Mouse (Mus musculus) hindbrain, embryonic 13.5 days (tissue): ENCODE measurements at regions not wholly inside any gene's neighbourhood (a gene's known extent, or its start where the extent isn't known, plus 50 kb on each side); places are given as distances from the start of the nearest gene placed in this dataset.

Experiments used
- ATAC-seq: fragments of 200-750 bp; cut with Nextera tagmentation; 2 replicates; pipeline ENCODE4 v1.8.0; 2017; ENCODE audit warnings: moderate TSS enrichment; ENCODE audit not compliant: low FRiP score
- H3K27ac ChIP-seq: fragments of 300-500 bp; sonication (generic); 2 replicates; pipeline ENCODE4 v1.5.1; 2015; ENCODE audit warnings: inconsistent platforms, mild to moderate bottlenecking, moderate library complexity
- H3K27me3 ChIP-seq: fragments of 300-500 bp; sonication (generic); 2 replicates; pipeline ENCODE4 v1.6.1; 2015; ENCODE audit warnings: mild to moderate bottlenecking, inconsistent platforms
- H3K36me3 ChIP-seq: fragments of 300-500 bp; sonication (generic); 2 replicates; pipeline ENCODE4 v1.6.1; 2015; ENCODE audit warnings: mild to moderate bottlenecking, inconsistent platforms
- H3K4me1 ChIP-seq: fragments of 300-500 bp; sonication (generic); replicated peaks from 2 replicates; pipeline ENCODE4 v1.6.1; 2015; ENCODE audit warnings: inconsistent platforms
- H3K4me2 ChIP-seq: fragments of 300-500 bp; sonication (generic); 2 replicates; pipeline ENCODE4 v1.6.1; 2015; ENCODE audit warnings: inconsistent platforms, mild to moderate bottlenecking, moderate library complexity
- H3K4me3 ChIP-seq: fragments of 300-500 bp; sonication (generic); 2 replicates; pipeline ENCODE4 v1.5.1; 2015; ENCODE audit warnings: mild to moderate bottlenecking, inconsistent platforms
- H3K9ac ChIP-seq: fragments of 300-500 bp; sonication (generic); 2 replicates; pipeline ENCODE4 v1.6.1; 2015; ENCODE audit warnings: mild to moderate bottlenecking, inconsistent platforms
- H3K9me3 ChIP-seq: fragments of 300-500 bp; sonication (generic); 2 replicates; pipeline ENCODE4 v1.6.1; 2016; ENCODE audit warnings: inconsistent platforms
- WGBS: fragments of 180-500 bp; shearing (Covaris S2); methylation state at CpG from one replicate; pipeline ENCODE4 v1.1.7; 2015; 5-methylcytosine and 5-hydroxymethylcytosine counted together

DNA sequence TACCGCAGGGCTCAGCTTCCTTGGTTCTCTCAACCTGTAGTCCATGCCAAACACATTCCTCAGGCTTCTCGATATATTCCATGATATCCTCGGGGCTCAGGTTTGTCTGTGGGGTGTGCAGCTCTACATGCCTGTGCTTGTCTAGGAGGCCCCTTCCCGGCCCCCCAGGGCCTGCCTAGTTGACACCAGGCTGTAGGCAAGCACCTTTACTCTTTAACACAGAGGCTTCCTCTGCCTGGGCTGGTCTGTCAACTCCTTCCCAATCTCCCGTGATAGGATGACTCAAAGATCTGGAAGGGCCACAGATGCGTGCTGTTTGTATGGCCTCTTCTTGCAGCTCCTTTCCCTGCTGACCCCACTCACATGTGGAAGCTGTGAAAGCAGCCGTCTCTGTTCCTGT, 150.4 kb upstream of the Adam6b start:
- ATAC-seq = no peak
- no peak overlapping the region for H3K9ac ChIP-seq

DNA sequence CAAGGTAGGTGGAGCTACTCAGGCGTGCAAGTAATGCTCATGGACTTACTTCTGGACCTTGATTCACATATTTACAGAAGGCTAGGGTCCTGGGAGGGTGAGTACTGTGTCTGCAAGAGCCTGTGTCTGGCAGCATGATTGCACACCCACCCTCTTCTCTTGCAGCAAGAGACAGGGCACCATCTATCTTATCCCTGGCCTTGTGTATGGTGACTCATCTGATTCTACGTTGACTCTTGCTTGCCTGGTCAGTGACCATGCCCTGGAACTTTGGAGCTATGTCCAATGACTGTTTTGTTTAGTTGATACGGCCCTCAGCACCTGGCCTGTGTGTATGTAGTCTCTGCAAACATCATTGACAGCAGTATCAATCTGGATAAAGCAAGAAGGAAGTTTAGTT, 148.3 kb upstream of the Adam6b start:
- no peak for ATAC-seq
- H3K27me3 ChIP-seq = no peaks in the 10 kb centered on the region
- H3K9me3 ChIP-seq = no peaks in the 10 kb centered on the region
- no peaks in the 10 kb centered on the region for H3K36me3 ChIP-seq
- H3K9ac ChIP-seq = no peak overlapping the region
- H3K4me2 ChIP-seq = no peak overlapping the region
- H3K27ac ChIP-seq = no peak overlapping the region
- WGBS = 79% methylated on average over 3 of the region's 3 CpGs
- H3K4me1 ChIP-seq = no peaks in the 10 kb centered on the region
- no peak overlapping the region for H3K4me3 ChIP-seq

More for the DNA sequence above, 150.4 kb upstream of the Adam6b start:
- Histone ChIP-seq H3K9me3 (no peaks in the 10 kb centered on the region), H3K27me3 (no peaks in the 10 kb centered on the region), H3K4me3 (no peak overlapping the region), H3K36me3 (no peaks in the 10 kb centered on the region), H3K27ac (no peak overlapping the region), H3K4me2 (no peak overlapping the region), H3K4me1 (no peaks in the 10 kb centered on the region)
- 73% methylated on average over 7 of the region's 7 CpGs for WGBS

DNA sequence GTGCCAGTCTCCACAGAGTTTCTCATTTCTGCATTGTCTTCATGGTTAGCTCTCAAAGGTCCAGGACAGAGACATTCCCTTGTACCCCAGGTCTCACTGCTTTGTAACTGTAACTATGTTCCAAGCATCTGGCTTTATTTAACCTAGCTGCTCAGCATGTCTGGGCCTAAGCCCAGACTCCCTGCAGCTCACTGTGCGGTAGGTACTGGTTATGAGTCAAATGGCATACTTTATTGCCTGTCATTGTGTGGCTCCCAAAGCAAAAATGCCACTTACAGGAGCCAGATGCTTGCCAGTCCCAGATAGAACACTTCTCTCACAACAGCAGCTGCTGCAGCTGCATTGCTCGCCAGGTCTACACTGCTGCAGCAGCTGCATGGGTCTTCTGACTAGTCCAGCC, 134.2 kb upstream of the Adam6b start:
- 0 out of 2 replicates have a peak, but pooled peaks cover 5% of the 10 kb centered on the region for H3K9me3 ChIP-seq

DNA sequence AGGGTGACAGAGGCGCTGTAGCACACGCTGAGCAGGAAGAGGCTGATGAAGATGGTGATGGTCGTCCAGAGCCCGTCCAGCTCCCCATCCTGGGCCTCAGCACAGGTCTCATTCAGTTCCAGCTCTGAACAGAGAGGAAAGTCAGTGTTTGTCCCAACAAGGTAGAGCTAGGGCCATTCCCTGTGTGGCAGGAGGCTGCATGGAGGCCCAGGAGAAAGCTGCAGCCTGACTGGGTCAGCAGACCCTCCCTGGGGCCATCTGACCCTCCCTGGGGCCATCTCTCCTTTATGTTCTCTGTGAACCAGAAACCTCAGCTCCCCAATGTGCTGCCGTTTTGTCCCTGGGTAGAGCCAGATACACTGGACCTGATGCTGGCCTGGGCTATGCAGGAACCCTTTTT, 131.2 kb upstream of the Adam6b start:
- ATAC-seq = no peak
- 0 out of 2 replicates have a peak, but pooled peaks cover 5% of the 10 kb centered on the region for H3K9me3 ChIP-seq
- 87% methylated on average over 5 of the region's 5 CpGs for WGBS

More for the DNA sequence above, 134.2 kb upstream of the Adam6b start:
- H3K27me3 ChIP-seq = no peaks in the 10 kb centered on the region
- H3K4me3 ChIP-seq = no peak overlapping the region
- no peaks in the 10 kb centered on the region for H3K36me3 ChIP-seq
- H3K27ac ChIP-seq = no peak overlapping the region
- H3K4me2 ChIP-seq = no peak overlapping the region
- H3K9ac ChIP-seq = no peak overlapping the region
- no peaks in the 10 kb centered on the region for H3K4me1 ChIP-seq
- WGBS = 73% methylated on average over 2 of the region's 2 CpGs
- no peak for ATAC-seq

DNA sequence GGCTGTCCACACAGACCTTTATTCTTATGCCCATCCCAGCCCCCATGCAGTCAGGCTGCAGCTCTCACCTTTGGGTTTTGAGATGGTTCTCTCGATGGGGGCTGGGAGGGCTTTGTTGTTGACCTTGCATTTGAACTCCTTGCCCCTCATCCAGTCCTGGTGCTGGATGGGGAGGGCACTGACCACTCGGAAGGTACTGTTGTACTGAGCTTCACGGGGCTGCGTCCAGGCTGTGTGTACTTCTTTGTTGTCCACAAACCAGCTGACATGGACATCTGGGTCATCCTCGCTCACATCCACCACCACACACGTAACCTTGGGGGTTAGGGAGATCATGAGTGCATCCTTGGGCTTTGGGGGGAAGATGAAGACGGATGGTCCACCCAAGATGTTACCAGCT, 129.3 kb upstream of the Adam6b start:
- Histone ChIP-seq H3K9me3 (0 out of 2 replicates have a peak, but pooled peaks cover 5% of the 10 kb centered on the region), H3K27me3 (no peaks in the 10 kb centered on the region), H3K9ac (no peak overlapping the region), H3K4me3 (no peak overlapping the region), H3K36me3 (no peaks in the 10 kb centered on the region), H3K4me1 (no peaks in the 10 kb centered on the region), H3K4me2 (no peak overlapping the region), H3K27ac (no peak overlapping the region)
- WGBS = 91% methylated on average over 7 of the region's 7 CpGs
- no peak for ATAC-seq

More for the DNA sequence above, 131.2 kb upstream of the Adam6b start:
- H3K36me3 ChIP-seq = no peaks in the 10 kb centered on the region
- H3K4me3 ChIP-seq = no peak overlapping the region
- no peak overlapping the region for H3K9ac ChIP-seq
- no peaks in the 10 kb centered on the region for H3K27me3 ChIP-seq
- no peak overlapping the region for H3K27ac ChIP-seq
- no peaks in the 10 kb centered on the region for H3K4me1 ChIP-seq
- no peak overlapping the region for H3K4me2 ChIP-seq

DNA sequence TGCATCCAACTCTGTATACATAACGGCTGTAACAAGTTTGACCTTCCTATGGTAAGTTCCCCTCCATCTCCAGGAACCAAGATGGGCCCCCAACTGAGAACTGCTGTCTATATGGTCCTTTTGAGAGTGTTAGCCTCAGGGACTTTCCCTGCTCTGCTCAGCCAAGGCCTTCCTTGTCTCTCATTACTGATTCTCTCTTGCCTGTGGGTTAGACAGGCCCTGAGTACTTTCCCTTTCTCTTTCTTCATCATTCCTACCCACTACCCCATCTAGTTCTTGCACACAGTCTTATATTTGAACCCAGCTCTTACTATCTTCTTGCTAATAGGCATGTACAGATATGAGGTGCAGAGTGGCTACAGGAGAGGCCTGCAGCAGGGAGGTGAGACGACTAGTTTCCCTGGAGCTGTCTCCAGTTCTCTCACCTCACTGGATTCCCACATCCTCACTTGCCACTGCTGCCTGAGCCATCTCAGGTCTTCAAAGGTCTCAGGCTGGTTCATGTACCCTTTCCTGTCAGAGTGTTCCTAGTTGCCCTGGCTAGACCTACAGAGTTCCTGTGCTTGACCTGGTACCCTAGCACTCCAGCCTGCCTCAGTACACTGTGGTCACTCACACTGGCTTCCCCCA, 126.8 kb upstream of the Adam6b start:
- no peak overlapping the region for H3K27ac ChIP-seq
- H3K4me3 ChIP-seq = no peak overlapping the region
- H3K4me2 ChIP-seq = no peak overlapping the region
- H3K9ac ChIP-seq = no peak overlapping the region
- no peak for ATAC-seq
- no peaks in the 10 kb centered on the region for H3K36me3 ChIP-seq
- H3K4me1 ChIP-seq = no peaks in the 10 kb centered on the region
- 79% methylated on average over 2 of the region's 2 CpGs for WGBS
- no peaks in the 10 kb centered on the region for H3K27me3 ChIP-seq
- H3K9me3 ChIP-seq = 0 out of 2 replicates have a peak, but pooled peaks cover 5% of the 10 kb centered on the region

DNA sequence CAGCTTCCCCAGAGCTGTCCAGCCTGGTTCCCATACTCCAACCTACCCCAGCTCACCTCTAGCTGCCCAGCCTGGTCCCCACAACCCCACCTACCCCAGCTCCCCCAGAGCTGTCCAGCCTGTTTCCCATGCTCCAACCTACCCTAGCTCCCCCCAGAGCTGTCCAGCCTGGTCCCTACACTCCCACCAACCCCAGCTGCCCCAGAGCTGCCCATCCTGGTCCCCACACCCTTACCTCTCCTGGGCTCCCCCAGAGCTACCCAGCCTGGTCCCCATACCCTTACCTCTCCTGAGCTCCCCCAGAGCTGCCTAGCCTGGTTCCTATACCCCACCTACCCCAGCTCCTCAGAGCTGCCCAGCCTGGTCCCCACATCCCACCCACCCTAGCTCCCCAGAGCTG, 125.3 kb upstream of the Adam6b start:
- Histone ChIP-seq H3K27me3 (no peaks in the 10 kb centered on the region), H3K27ac (no peak overlapping the region), H3K36me3 (no peaks in the 10 kb centered on the region), H3K4me3 (no peak overlapping the region), H3K9me3 (0 out of 2 replicates have a peak, but pooled peaks cover 3% of the 10 kb centered on the region), H3K4me2 (no peak overlapping the region), H3K4me1 (no peaks in the 10 kb centered on the region), H3K9ac (no peak overlapping the region)
- no peak for ATAC-seq

DNA sequence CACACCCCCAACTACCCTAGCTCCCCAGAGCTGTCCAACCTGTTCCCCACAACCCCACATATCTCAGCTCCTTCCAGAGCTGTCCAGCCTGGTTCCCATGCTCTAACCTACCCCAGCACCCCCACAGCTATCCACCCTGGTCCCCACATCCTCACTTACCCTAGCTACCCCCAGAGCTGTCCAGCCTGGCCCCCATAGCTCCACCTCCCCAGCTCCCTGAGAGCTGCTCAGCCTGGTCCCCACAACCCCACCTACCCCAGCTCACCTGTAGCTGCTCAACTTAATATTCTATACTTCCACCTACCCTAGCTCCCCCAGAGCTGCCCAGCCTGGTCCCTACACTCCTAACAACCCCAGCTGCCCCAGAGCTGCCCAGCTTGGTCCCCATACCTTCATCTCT, 124.9 kb upstream of the Adam6b start:
- no peak overlapping the region for H3K4me3 ChIP-seq
- no peaks in the 10 kb centered on the region for H3K27me3 ChIP-seq
- no peaks in the 10 kb centered on the region for H3K4me1 ChIP-seq
- H3K9ac ChIP-seq = no peak overlapping the region
- H3K36me3 ChIP-seq = no peaks in the 10 kb centered on the region
- no peak overlapping the region for H3K4me2 ChIP-seq
- no peak overlapping the region for H3K27ac ChIP-seq
- no peaks in the 10 kb centered on the region for H3K9me3 ChIP-seq
- no peak for ATAC-seq

DNA sequence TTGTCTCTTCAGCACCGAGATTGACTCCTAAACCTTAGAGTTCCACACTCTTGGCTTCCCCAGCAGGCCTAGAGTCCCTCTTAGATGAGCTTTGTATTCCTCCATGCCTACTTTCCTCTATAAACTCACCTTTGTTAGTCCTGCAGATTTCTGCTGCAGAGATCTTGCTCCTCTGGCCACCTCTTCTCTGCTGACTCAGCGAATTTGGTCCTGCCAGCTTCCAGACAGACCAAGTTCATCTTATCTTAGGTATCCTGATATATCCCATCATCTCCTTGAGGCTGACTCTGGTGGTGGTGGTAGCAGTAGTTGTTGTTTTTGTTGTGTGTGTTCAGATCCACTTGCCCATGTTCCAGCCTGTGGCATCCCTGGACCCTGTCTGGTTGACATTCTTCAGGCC, 123.5 kb upstream of the Adam6b start:
- no peak for ATAC-seq
- Histone ChIP-seq H3K36me3 (no peaks in the 10 kb centered on the region), H3K4me2 (no peak overlapping the region), H3K4me1 (no peaks in the 10 kb centered on the region), H3K27me3 (no peaks in the 10 kb centered on the region), H3K4me3 (no peak overlapping the region), H3K9me3 (no peaks in the 10 kb centered on the region), H3K9ac (no peak overlapping the region), H3K27ac (no peak overlapping the region)
- WGBS = 61% methylated on average over 2 of the region's 2 CpGs

DNA sequence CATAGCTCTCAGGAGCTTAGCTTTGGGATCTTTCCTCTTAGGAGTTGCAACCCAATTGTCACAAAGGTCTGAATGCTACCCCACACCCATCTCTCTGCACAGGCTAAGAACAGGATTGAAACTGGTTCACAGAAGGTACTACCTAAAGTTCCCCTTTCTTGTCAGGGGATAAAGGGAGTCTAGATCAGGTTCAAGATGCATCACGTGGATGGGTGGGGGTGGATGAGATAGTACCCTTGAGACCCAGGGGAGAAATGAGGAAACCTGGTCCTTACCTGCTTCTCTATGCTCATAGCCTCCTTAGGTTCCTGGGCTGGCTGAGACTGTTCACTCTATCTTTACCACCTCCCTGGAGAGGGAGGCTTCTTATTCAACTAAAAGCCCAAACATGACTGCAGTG, 122.9 kb upstream of the Adam6b start:
- no peak for ATAC-seq
- 60% methylated on average over 1 of the region's 1 CpGs for WGBS
- no peaks in the 10 kb centered on the region for H3K27me3 ChIP-seq
- no peak overlapping the region for H3K27ac ChIP-seq
- no peak overlapping the region for H3K9ac ChIP-seq
- no peak overlapping the region for H3K4me2 ChIP-seq
- no peaks in the 10 kb centered on the region for H3K4me1 ChIP-seq
- H3K4me3 ChIP-seq = no peak overlapping the region
- H3K9me3 ChIP-seq = no peaks in the 10 kb centered on the region
- H3K36me3 ChIP-seq = no peaks in the 10 kb centered on the region

DNA sequence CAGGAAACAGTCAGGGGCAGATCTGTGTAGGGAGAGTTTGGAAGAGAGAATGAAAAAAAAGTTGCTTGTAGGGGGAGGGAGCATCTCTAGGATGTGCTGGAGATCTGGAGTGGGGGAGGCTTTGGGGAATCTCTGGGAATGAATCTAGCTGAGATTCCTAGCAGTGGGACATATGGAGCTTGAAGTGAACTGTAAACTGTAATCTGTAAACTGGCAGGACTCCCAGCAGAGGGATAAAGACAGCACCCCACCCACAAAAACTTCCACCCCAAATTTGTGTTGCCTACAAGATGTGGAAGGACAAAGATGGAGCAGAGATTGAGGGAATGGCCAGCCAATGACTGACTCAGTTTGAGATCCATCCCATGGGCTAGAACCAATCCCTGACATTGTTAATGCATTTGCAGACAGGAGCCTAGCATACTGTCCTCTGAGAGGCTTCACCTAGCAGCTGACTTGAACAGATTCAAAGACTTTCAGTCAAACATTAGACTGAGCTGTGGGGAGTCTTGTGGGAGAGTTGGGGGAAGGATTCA, 87.7 kb upstream of the Adam6b start:
- no peak for ATAC-seq
- no peaks in the 10 kb centered on the region for H3K4me1 ChIP-seq
- no peak overlapping the region for H3K4me3 ChIP-seq
- no peak overlapping the region for H3K27ac ChIP-seq
- no peaks in the 10 kb centered on the region for H3K27me3 ChIP-seq
- H3K9me3 ChIP-seq = no peaks in the 10 kb centered on the region
- no peak overlapping the region for H3K4me2 ChIP-seq
- no peaks in the 10 kb centered on the region for H3K36me3 ChIP-seq
- no peak overlapping the region for H3K9ac ChIP-seq

DNA sequence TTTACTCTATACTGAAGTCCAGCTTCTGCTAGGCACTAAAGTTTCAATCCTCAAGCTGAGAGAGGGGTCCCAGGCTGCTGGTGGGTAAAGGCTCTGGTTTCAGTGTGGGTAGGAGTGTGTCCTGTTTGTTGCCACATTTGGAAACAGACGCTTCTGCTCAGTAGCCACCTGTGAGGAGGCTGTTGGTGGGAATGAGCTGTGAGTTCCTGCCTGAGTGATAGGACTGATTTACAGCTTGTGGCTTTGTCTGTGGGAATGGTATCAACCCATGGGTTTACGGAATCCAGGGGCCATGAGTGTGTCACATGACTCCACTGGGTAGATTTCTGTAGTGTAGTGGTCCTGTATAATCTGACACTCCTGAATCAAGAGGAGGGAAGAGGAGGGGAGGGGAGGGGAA, 86.5 kb upstream of the Adam6b start:
- no peaks in the 10 kb centered on the region for H3K36me3 ChIP-seq
- H3K4me3 ChIP-seq = no peak overlapping the region
- H3K9me3 ChIP-seq = 0 out of 2 replicates have a peak, but pooled peaks cover 4% of the 10 kb centered on the region
- no peaks in the 10 kb centered on the region for H3K4me1 ChIP-seq
- H3K9ac ChIP-seq = no peak overlapping the region
- no peak for ATAC-seq
- no peak overlapping the region for H3K4me2 ChIP-seq
- 89% methylated on average over 2 of the region's 2 CpGs for WGBS
- no peaks in the 10 kb centered on the region for H3K27me3 ChIP-seq
- no peak overlapping the region for H3K27ac ChIP-seq

DNA sequence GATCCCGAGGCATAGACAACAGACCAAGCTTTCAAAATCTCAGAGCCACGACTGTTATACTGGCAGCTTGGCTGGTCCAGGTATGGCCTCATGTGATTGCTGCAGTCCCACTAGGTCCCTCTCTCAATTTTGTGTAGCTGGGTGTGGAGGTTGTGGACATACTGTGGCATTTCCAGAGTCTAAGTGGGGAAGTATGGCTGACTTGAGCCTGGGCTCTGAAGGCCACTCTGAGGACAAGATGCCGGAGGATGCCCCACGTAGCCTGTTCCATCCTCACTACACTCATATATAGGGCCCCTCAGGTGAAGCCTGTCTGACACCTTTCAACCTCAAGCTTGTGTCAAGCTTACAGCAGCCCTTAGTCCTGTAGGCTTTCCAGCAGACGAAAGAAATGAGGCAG, 78.2 kb upstream of the Adam6b start:
- H3K9ac ChIP-seq = no peak overlapping the region
- no peak overlapping the region for H3K27ac ChIP-seq
- WGBS = 87% methylated on average over 5 of the region's 5 CpGs
- H3K9me3 ChIP-seq = 0 out of 2 replicates have a peak, but pooled peaks cover 6% of the 10 kb centered on the region
- H3K27me3 ChIP-seq = no peaks in the 10 kb centered on the region
- no peak for ATAC-seq
- H3K4me2 ChIP-seq = no peak overlapping the region
- no peaks in the 10 kb centered on the region for H3K4me1 ChIP-seq
- no peak overlapping the region for H3K4me3 ChIP-seq
- no peaks in the 10 kb centered on the region for H3K36me3 ChIP-seq
